Mouse (Mus musculus) midbrain, embryonic 12.5 days (tissue): ENCODE measurements around the gene 1700001K19Rik. TPM values are rescaled to one million over a fixed set of nuclear protein-coding genes. Genes with fewer than 3 reads are reported as not detected.
"Not testable (repeated sequence)": the region's sequence is repeated elsewhere in the genome, so short reads cannot be mapped to it uniquely, and the experiment has no call there.

Source experiments
- ATAC-seq: fragments of 200-750 bp; cut with Nextera tagmentation; 2 replicates; pipeline ENCODE4 v1.8.0; 2017; ENCODE audit warnings: low read depth, moderate TSS enrichment, moderate library complexity; ENCODE audit not compliant: low FRiP score
- H3K27ac ChIP-seq: fragments of 300-500 bp; sonication (generic); replicated peaks from 2 replicates; pipeline ENCODE4 v1.5.1; 2016; ENCODE audit warnings: mild to moderate bottlenecking
- H3K27me3 ChIP-seq: fragments of 300-500 bp; sonication (generic); 2 replicates; pipeline ENCODE4 v1.6.1; 2016; ENCODE audit warnings: mild to moderate bottlenecking
- H3K36me3 ChIP-seq: fragments of 300-500 bp; sonication (generic); 2 replicates; pipeline ENCODE4 v1.6.1; 2016
- H3K4me1 ChIP-seq: fragments of 300-500 bp; sonication (generic); 2 replicates; pipeline ENCODE4 v1.6.1; 2016
- H3K4me2 ChIP-seq: fragments of 300-500 bp; sonication (generic); replicated peaks from 2 replicates; pipeline ENCODE4 v1.6.1; 2016; ENCODE audit warnings: mild to moderate bottlenecking, moderate library complexity
- H3K4me3 ChIP-seq: fragments of 300-500 bp; sonication (generic); 2 replicates; pipeline ENCODE4 v1.5.1; 2016; ENCODE audit warnings: mild to moderate bottlenecking
- H3K9ac ChIP-seq: fragments of 300-500 bp; sonication (generic); replicated peaks from 2 replicates; pipeline ENCODE4 v1.6.1; 2016; ENCODE audit warnings: mild to moderate bottlenecking, moderate library complexity
- H3K9me3 ChIP-seq: fragments of 300-500 bp; sonication (generic); 2 replicates; pipeline ENCODE4 v1.6.1; 2016; ENCODE audit warnings: mild to moderate bottlenecking
- WGBS: fragments of 180-500 bp; shearing (Covaris S2); methylation state at CpG from one replicate; pipeline ENCODE4 v1.1.7; 2016; 5-methylcytosine and 5-hydroxymethylcytosine counted together
- polyA plus RNA-seq: library from polyadenylated mRNA; unstranded; fragments of >200 nt; fragmentation: Nextera tagmentation; extraction: Ambion mirVana; gene quantifications from 2 replicates; pipeline ENCODE4 v1.2.1, GENCODE M21; 2016

Gene 1700001K19Rik
- polyA plus RNA-seq, 1 experiment from 2014 or later = not detected

DNA sequence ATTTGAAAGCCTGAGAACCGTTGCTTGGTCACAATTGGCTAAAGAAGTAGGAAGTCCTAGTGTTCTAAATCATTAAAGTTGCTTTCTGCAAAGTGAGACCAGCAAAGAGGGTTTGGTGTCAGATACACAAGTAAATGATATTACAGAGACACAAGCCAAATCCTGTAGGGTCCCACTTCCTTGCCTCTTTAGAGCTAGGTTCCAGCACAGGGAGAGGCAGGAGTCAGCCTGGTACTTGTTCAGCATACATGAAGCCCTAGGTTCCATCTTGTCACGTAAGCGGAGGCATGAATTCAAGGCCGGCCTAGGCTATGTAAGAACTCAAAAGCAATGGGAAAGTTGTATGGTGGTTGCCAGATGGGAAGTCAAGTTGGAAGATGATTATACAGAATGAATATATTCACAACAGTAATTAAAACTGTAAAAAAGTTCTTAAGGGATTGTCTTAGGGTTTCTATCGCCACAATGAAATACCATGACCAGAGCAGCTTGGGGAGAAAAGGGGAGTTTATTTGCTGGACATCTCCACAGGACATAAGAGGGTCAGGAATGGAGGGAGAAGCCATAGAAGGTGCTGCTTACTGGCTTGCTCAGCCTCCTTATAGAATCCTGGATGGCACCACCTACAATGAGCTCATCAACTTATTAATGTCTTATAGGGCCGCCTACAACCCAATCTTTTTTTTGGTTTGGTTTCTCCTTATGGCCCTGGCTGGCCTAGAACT lies 7.7 kb upstream of the 1700001K19Rik start:
- no peak overlapping the region for H3K27ac ChIP-seq
- 88% methylated on average over 6 of the region's 6 CpGs for WGBS
- H3K27me3 ChIP-seq = no peaks in the 10 kb centered on the region
- H3K4me2 ChIP-seq = no peak overlapping the region
- no peak overlapping the region for H3K4me3 ChIP-seq
- peaks cover 80% of the 10 kb centered on the region for H3K36me3 ChIP-seq
- ATAC-seq = no peak
- peaks cover 10% of the 10 kb centered on the region for H3K4me1 ChIP-seq
- H3K9ac ChIP-seq = no peak overlapping the region
- H3K9me3 ChIP-seq = no peaks in the 10 kb centered on the region

DNA sequence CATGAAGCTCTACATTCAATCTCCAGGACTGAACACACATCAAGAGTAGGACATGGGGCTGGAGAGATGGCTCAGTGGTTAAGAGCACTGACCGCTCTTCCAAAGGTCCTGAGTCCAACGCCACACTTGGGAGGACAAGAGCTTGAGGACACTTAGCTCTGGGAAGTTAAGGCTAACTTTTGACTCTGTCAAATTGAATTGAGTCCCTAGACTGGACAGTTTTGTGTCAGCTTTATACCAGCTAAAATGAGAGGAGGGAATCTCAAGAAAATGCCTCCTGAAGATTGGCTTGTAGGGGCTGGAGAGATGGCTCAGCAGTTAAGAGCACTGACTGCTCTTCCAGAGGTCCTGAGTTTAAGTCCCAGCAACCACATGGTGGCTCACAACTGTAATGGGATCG lies 6.5 kb upstream of the 1700001K19Rik start:
- not testable (repeated sequence) for H3K9ac ChIP-seq, ATAC-seq, H3K4me1 ChIP-seq, H3K27me3 ChIP-seq, H3K4me2 ChIP-seq, H3K9me3 ChIP-seq, H3K4me3 ChIP-seq, H3K27ac ChIP-seq
- 93% methylated on average over 3 of the region's 3 CpGs for WGBS
- peaks cover 72% of the 10 kb centered on the region for H3K36me3 ChIP-seq

DNA sequence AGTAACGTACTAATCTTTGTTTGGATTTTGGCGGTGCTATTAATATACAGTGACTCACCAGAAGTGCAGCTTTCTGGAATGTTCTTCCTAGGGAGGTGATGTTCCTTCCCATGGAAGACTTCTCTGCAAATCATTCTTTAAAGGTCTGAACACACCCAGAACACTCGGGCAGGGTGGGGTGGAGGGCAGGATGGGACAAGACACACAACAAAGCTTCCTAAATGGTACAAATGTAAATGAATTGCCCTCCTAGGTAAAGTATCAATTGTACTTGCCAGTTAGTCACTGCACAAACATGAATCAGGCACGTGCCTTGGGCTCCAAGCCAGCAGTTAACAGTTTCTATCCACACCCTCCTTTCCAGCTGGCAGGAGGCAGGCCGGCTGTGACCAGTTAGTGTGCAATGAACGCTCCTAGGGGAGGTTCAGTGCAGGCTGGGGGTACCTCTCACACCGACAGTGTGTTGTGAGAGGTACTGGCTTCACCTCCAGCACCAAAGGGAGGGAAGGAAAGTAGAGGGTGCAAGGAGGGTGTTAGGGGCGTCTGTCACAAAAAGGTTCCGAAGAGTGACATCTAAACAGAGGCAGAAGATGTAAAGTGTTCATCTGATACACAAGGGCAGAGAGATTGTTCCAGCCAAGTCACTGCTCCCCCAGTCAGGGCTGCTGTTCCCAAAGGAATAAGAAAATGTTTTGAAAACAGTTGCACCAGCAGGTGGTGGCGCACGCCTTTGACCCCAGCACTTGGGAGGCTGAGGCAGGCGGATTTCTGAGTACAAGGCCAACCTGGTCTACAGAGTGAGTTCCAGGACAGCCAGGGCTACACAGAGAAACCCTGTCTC lies 5.7 kb upstream of the 1700001K19Rik start:
- Histone ChIP-seq H3K36me3 (peaks cover 65% of the 10 kb centered on the region), H3K27me3 (no peaks in the 10 kb centered on the region), H3K4me2 (no peak overlapping the region), H3K9me3 (no peaks in the 10 kb centered on the region), H3K4me1 (no peaks in the 10 kb centered on the region), H3K27ac (0 out of 2 replicates have a peak overlapping the region, but pooled peaks have one; percentile 5), H3K4me3 (no peak overlapping the region), H3K9ac (no peak overlapping the region)
- no peak for ATAC-seq
- WGBS = 84% methylated on average over 12 of the region's 12 CpGs

DNA sequence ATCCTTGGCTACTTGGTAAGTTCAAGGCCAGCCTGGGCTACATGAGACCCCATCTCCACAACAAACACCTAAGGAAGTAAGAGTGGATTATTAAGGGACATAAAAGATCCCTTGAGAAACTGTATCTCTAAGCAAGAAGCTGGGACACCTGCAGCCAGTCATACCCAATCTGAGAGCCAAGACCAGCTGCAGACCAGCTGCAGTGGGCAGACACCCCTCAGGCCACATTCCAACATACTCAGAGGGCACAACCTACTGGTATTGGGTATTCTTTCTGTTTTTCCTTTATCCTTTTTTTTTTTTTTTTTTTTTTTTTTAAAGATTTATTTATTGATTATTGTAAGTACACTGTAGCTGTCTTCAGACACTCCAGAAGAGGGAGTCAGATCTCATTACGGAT lies 1.2 kb upstream of the 1700001K19Rik start:
- Histone ChIP-seq H3K4me3 (no peak overlapping the region), H3K27me3 (no peaks in the 10 kb centered on the region), H3K4me2 (no peak overlapping the region), H3K9ac (no peak overlapping the region), H3K27ac (no peak overlapping the region), H3K36me3 (peaks cover 31% of the 10 kb centered on the region), H3K4me1 (0 out of 2 replicates have a peak, but pooled peaks cover 2% of the 10 kb centered on the region), H3K9me3 (no peaks in the 10 kb centered on the region)
- WGBS = no CpG with 5 or more reads among the region's 1 CpGs
- no peak for ATAC-seq

DNA sequence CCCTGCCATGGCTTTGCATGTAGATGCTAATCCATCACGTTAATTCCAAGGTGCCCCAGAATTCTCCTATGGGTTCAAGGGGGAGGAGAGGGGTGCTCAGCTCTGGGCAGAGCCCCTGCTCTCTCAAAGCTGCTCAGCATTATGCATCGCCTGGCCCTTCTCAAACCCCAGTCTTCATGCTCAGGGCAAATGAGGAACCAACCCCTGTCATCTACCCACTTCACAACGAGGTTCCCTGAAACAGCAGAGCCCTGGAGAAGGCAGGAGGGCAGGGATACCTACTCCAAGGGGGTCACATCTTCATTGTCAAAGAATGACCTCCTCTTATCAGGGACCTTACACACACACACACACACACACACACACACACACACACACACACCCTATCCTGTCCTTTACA lies 541 bp downstream of the 1700001K19Rik start:
- Histone ChIP-seq H3K36me3 (peaks cover 14% of the 10 kb centered on the region), H3K9me3 (no peaks in the 10 kb centered on the region), H3K4me1 (0 out of 2 replicates have a peak, but pooled peaks cover 2% of the 10 kb centered on the region), H3K27me3 (no peaks in the 10 kb centered on the region), H3K4me2 (no peak overlapping the region), H3K27ac (no peak overlapping the region), H3K9ac (no peak overlapping the region), H3K4me3 (no peak overlapping the region)
- 48% methylated on average over 3 of the region's 3 CpGs for WGBS
- ATAC-seq = no peak

DNA sequence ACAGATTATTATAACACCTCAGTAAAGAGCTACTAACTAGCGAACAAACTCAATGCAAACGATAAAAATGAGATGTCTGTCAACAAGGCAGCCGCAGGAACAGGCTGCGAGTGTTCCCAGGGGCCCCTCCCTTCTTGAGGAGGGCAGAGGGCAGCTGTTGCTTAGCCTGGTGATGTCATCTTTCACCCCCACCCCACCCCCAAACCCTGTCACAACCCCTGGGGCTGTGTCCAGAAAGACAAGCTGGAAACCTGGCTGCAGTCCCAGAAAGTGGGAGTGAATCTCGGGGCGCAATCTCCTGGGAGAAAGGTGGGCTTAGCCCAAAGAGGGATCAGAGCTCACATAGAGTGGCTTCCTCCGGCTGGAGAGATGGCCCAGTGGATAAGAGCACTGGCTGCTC lies 1.2 kb downstream of the 1700001K19Rik start:
- ATAC-seq = no peak
- Histone ChIP-seq H3K27ac (no peak overlapping the region), H3K9me3 (no peaks in the 10 kb centered on the region), H3K4me2 (no peak overlapping the region), H3K36me3 (peaks cover 7% of the 10 kb centered on the region; the same call in 1 of the 2 replicates), H3K27me3 (no peaks in the 10 kb centered on the region), H3K4me1 (0 out of 2 replicates have a peak, but pooled peaks cover 2% of the 10 kb centered on the region), H3K4me3 (no peak overlapping the region), H3K9ac (no peak overlapping the region)
- WGBS = 65% methylated on average over 7 of the region's 7 CpGs

DNA sequence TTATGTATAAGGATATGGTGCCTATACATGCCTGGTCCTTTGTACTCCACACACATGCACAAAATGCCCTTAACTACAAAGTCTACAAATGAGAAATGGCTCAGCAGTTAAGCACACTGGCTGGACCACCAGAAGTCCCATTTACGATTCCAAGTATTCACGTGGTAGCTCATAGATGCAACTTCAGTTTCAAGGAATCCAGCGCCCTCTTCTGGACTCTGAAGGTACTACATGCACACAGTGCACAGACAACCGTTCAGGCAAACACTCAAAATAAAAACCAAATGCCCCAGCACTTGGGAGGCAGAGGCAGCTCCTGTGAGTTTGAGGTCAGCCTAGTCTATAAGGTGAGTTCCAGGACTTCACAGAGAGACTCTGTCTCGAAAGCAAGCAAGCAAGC lies 8.2 kb downstream of the 1700001K19Rik start:
- WGBS = 57% methylated on average over 5 of the region's 5 CpGs
- ATAC-seq = no peak
- Histone ChIP-seq H3K36me3 (peaks cover 16% of the 10 kb centered on the region), H3K9me3 (no peaks in the 10 kb centered on the region), H3K4me3 (no peak overlapping the region), H3K4me2 (no peak overlapping the region), H3K9ac (no peak overlapping the region), H3K27ac (no peak overlapping the region), H3K27me3 (no peaks in the 10 kb centered on the region), H3K4me1 (no peaks in the 10 kb centered on the region)

DNA sequence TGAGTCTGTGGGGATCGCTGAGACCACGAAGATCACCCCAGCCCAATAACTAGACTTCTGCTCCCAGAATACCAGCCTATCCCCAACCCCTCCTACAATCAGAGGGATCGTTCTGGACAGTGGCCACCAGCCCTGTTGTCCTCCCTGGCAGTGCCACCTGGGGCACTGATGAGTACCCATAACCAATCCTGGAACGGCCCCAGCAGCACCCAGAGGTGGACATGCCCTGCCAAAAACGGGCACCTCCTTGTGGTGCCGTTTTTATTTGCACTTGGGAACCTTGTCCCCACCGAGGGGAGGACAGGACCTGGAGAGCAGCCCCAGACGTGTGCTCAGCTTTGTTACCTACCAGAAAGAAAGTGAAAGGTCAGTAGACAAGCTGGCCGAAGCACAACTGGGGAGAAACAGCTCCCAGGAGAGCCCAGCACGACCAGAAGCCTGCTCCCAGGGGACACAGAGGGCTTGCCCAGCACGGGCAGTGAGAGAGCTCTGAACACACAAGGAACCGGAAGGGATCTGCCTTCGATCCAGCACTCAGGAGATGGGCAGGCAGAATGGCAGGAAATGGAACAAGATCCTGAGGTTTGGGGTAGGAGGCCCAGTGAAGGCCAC lies 14.8 kb downstream of the 1700001K19Rik start:
- ATAC-seq = no peak
- H3K4me3 ChIP-seq = no peak overlapping the region
- H3K4me1 ChIP-seq = no peaks in the 10 kb centered on the region
- H3K9me3 ChIP-seq = no peaks in the 10 kb centered on the region
- H3K9ac ChIP-seq = no peak overlapping the region
- no peaks in the 10 kb centered on the region for H3K27me3 ChIP-seq
- peaks cover 83% of the 10 kb centered on the region for H3K36me3 ChIP-seq
- no peak overlapping the region for H3K27ac ChIP-seq
- no peak overlapping the region for H3K4me2 ChIP-seq
- WGBS = 90% methylated on average over 13 of the region's 13 CpGs

DNA sequence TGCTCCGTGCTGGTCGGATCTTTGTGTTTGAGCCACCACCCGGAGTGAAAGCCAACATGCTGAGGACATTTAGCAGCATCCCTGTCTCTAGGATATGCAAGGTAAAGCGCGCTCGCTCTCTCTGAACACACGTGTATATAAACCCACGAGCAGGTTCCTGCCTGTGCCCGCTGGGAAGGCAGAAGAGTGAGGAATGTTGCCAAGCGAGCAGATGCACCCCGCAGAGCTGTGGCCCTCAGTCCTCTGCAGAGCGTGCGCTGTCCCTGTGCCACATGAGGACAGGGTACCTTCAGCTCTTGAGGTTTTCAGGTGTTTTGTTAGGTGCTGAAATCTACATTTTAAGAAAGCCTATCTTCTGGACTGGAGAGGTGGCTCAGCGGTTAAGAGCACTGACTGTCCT lies 20.7 kb downstream of the 1700001K19Rik start:
- no peaks in the 10 kb centered on the region for H3K9me3 ChIP-seq
- no peak for ATAC-seq
- H3K4me3 ChIP-seq = no peak overlapping the region
- H3K27me3 ChIP-seq = no peaks in the 10 kb centered on the region
- H3K9ac ChIP-seq = no peak overlapping the region
- no peak overlapping the region for H3K27ac ChIP-seq
- H3K4me1 ChIP-seq = no peaks in the 10 kb centered on the region
- 96% methylated on average over 14 of the region's 14 CpGs for WGBS
- no peak overlapping the region for H3K4me2 ChIP-seq
- peaks cover 99% of the 10 kb centered on the region for H3K36me3 ChIP-seq

DNA sequence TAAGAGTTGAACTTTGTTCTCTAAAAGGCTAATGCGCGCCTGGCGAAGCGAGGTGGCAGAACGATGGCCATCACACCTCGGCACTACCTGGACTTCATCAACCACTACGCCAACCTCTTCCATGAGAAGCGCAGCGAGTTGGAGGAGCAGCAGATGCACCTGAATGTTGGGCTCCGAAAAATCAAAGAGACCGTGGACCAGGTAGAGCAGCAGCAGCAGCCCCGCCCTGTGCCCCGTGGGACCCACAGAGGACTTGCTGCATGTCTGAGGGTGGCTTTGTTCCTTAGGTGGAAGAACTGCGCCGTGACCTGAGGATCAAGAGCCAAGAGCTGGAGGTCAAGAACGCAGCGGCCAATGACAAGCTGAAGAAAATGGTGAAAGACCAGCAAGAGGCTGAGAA lies 31.0 kb downstream of the 1700001K19Rik start:
- H3K4me2 ChIP-seq = no peak overlapping the region
- WGBS = 99% methylated on average over 17 of the region's 17 CpGs
- no peak for ATAC-seq
- no peaks in the 10 kb centered on the region for H3K9me3 ChIP-seq
- no peak overlapping the region for H3K9ac ChIP-seq
- H3K4me3 ChIP-seq = no peak overlapping the region
- peaks cover 97% of the 10 kb centered on the region for H3K36me3 ChIP-seq
- no peak overlapping the region for H3K27ac ChIP-seq
- no peaks in the 10 kb centered on the region for H3K27me3 ChIP-seq
- H3K4me1 ChIP-seq = no peaks in the 10 kb centered on the region

DNA sequence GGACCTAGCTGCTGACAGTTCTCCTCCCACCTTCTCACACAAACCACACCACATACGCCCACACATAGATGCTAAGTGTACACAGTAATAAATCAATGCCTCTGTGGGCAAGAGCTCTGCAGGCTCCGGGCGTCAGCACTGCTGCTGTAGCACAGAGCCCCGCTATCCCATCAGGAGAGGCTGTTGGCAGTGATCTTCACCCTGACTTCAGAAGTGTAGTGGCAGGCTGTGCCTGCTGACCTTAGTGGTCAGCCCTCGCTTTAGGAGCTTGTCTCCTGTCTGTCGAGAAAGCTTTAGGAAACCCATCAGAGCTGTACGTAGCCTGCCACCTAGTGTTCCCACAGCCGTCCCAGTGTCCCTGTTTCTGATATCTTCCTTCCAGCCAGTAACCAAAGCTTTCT lies 32.2 kb downstream of the 1700001K19Rik start:
- peaks cover 97% of the 10 kb centered on the region for H3K36me3 ChIP-seq
- no peak overlapping the region for H3K9ac ChIP-seq
- no peaks in the 10 kb centered on the region for H3K4me1 ChIP-seq
- no peak overlapping the region for H3K4me3 ChIP-seq
- 88% methylated on average over 8 of the region's 8 CpGs for WGBS
- no peaks in the 10 kb centered on the region for H3K27me3 ChIP-seq
- no peaks in the 10 kb centered on the region for H3K9me3 ChIP-seq
- no peak overlapping the region for H3K27ac ChIP-seq
- no peak for ATAC-seq
- H3K4me2 ChIP-seq = no peak overlapping the region

DNA sequence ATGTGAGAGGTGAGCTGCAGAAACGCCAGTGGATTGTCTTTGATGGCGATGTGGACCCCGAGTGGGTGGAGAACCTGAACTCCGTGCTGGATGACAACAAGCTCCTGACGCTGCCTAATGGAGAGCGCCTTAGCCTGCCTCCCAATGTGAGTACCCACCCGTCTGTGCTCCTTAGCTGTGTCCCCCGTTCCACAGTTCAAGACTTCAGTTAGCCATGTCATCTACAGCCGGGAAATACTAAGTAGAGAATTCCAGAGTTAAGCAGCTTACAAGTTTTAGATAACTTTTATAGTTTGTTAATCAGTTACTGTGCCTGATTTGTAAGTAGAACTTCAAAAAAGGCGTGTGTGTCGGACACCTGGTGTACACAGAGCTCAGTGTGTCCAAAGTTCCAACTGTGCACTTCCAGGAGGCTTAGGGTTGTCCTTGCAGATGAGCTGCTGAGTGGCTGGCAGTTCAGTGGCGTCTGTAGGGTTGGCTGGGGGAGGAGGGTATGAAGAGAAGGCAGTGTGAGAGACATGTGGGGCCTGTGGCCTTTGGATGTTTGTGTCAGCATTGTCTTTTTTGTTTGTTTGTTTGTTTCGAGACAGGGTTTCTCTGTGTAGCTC lies 44.8 kb downstream of the 1700001K19Rik start:
- no peak for ATAC-seq
- 92% methylated on average over 13 of the region's 13 CpGs for WGBS
- H3K27ac ChIP-seq = no peak overlapping the region
- no peaks in the 10 kb centered on the region for H3K27me3 ChIP-seq
- no peak overlapping the region for H3K4me2 ChIP-seq
- H3K9ac ChIP-seq = no peak overlapping the region
- H3K9me3 ChIP-seq = no peaks in the 10 kb centered on the region
- peaks cover 100% of the 10 kb centered on the region for H3K36me3 ChIP-seq
- H3K4me3 ChIP-seq = no peak overlapping the region
- no peaks in the 10 kb centered on the region for H3K4me1 ChIP-seq
